24 mouse cellular contexts compared by ENCODE assay signal in the genomic region with DNA sequence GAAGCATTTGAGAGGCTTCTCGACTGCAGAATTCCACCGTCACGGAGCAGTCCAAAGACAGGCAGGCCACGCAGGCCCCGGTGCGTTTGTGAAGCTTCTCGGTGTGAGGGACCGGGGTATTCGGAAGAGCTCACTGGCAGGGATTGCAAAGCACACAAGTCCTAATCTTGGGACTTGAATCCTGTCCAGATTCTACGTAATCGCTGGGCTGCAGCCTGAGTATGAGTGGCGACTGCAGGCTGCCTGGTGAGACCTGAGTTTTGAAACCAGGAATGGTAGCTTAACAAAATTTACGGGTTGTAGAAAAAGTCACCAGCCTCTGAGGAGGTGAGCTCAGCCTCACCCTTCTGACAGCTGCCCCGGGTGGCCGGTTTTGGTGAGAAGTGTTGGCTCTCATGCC.
DNase-seq lines count a peak whose midpoint lies in the region; ATAC-seq and TF ChIP-seq lines count a peak whose summit lies in the region.
"Had no signal": no experiment of that assay in that cellular context is flagged by ENCODE, and none has a peak within 500 bp of the region (broad histone marks: within the 10 kb centered on the region; RNA-seq: fewer than 3 reads in every experiment).

No protein-coding gene starts in this region.

- H3K27ac ChIP-seq in heart, postnatal 0 days (ENCODE audit: low read depth) = no peak overlapping the region
- no peak overlapping the region for H3K27ac ChIP-seq in heart, embryonic 11.5 days (ENCODE audit: low read depth, low read length)
- H3K27ac ChIP-seq in liver, embryonic 11.5 days (ENCODE audit: low read depth, low read length) = no peak overlapping the region
- H3K27ac ChIP-seq: embryonic facial prominence, embryonic 13.5 days; forebrain, embryonic 12.5 days; hindbrain, postnatal 0 days; macrophage; stomach, postnatal 0 days had no signal

- no peaks in the 10 kb centered on the region; the same call in 1 of the 2 replicates for H3K4me1 ChIP-seq in heart, postnatal 0 days (ENCODE audit: control insufficient read depth, insufficient read depth)
- peaks cover 3% of the 10 kb centered on the region; the same call in 1 of the 2 replicates for H3K4me1 ChIP-seq in heart, embryonic 11.5 days (ENCODE audit: control insufficient read depth, insufficient read depth, low read length)
- H3K4me1 ChIP-seq in liver, embryonic 11.5 days (replicated peaks; ENCODE audit: control insufficient read depth, insufficient read depth, low read length) = no peaks in the 10 kb centered on the region

- ATAC-seq in heart, postnatal 0 days (ENCODE audit: insufficient read depth, low read depth) = peak; percentile 27; the same call in 1 of the 2 replicates
- ATAC-seq in heart, embryonic 11.5 days (replicated peaks; ENCODE audit: insufficient number of reproducible peaks, low FRiP score, low TSS enrichment) = no peak
- no peak for ATAC-seq in liver, embryonic 11.5 days (replicated peaks; ENCODE audit: low FRiP score)
- ATAC-seq: hindbrain, postnatal 0 days; intestine, embryonic 16.5 days; midbrain, embryonic 16.5 days had no signal

- H3K36me3 ChIP-seq in heart, postnatal 0 days (replicated peaks; ENCODE audit: control insufficient read depth, insufficient read depth, low read length) = no peaks in the 10 kb centered on the region
- H3K36me3 ChIP-seq in heart, embryonic 11.5 days (ENCODE audit: control insufficient read depth, insufficient read depth, low read length) = no peaks in the 10 kb centered on the region
- no peaks in the 10 kb centered on the region for H3K36me3 ChIP-seq in liver, embryonic 11.5 days (ENCODE audit: control insufficient read depth, insufficient read depth, low read length)
- H3K36me3 ChIP-seq: embryonic facial prominence, embryonic 13.5 days; forebrain, embryonic 12.5 days had no signal

- TF ChIP-seq EP300 in heart, postnatal 0 days (IDR thresholded peaks at IDR 0.05; ENCODE audit: low read depth) = no peak

- WGBS in heart, postnatal 0 days = 44% methylated on average over 15 of the region's 15 CpGs
- 74% methylated on average over 15 of the region's 15 CpGs for WGBS in heart, embryonic 11.5 days (ENCODE audit: insufficient replicate concordance)
- WGBS in liver, embryonic 11.5 days = 83% methylated on average over 15 of the region's 15 CpGs

- DNase-seq in cerebellum, adult 9-11 months = peak; percentile 38
- DNase-seq in cerebellum, postnatal 4 days (ENCODE audit: low spot score in 2 of 2) = no peak
- DNase-seq in heart, postnatal 0 days (ENCODE audit: low spot score) = peak; percentile 46
- DNase-seq in right cerebral cortex, postnatal 14 days = peak; percentile 2
- DNase-seq in right cerebral cortex, postnatal 25 days = no peak
- no peak for DNase-seq in liver, embryonic 11.5 days (ENCODE audit: low spot score)
- no peak for DNase-seq in frontal cortex, postnatal 10 days (ENCODE audit: low spot score in 2 of 2)
- DNase-seq: adrenal gland, postnatal 14 days; cerebellum, postnatal 14 days; embryo, embryonic 11 days; gastrocnemius, postnatal 10 days; kidney, adult 9 months; kidney, postnatal 14 days; left cerebral cortex, postnatal 4 days; liver had no signal

- H3K4me3 ChIP-seq in heart, postnatal 0 days (ENCODE audit: low read depth, low read length) = no peak overlapping the region
- H3K4me3 ChIP-seq in heart, embryonic 11.5 days (ENCODE audit: low read depth, low read length) = no peak overlapping the region
- H3K4me3 ChIP-seq in liver, embryonic 11.5 days (ENCODE audit: low read depth, low read length) = no peak overlapping the region
- H3K4me3 ChIP-seq: embryonic facial prominence, embryonic 13.5 days; erythroblast, embryonic 14.5 days; forebrain, embryonic 12.5 days had no signal

- no peak overlapping the region for H3K9ac ChIP-seq in heart, postnatal 0 days (replicated peaks; ENCODE audit: low read depth, low read length)
- no peak overlapping the region for H3K9ac ChIP-seq in heart, embryonic 11.5 days (ENCODE audit: low read depth, low read length)
- no peak overlapping the region for H3K9ac ChIP-seq in liver, embryonic 11.5 days (ENCODE audit: low read depth, low read length)
- H3K9ac ChIP-seq: embryonic facial prominence, embryonic 13.5 days; forebrain, embryonic 12.5 days had no signal

- no peak overlapping the region for H3K4me2 ChIP-seq in heart, postnatal 0 days (ENCODE audit: low read depth, low read length)
- no peak overlapping the region for H3K4me2 ChIP-seq in heart, embryonic 11.5 days
- no peak overlapping the region for H3K4me2 ChIP-seq in liver, embryonic 11.5 days
- H3K4me2 ChIP-seq: embryonic facial prominence, embryonic 13.5 days; forebrain, embryonic 12.5 days had no signal

- no peaks in the 10 kb centered on the region for H3K27me3 ChIP-seq in heart, postnatal 0 days (ENCODE audit: control insufficient read depth, insufficient read depth, low read length)
- no peaks in the 10 kb centered on the region for H3K27me3 ChIP-seq in heart, embryonic 11.5 days (ENCODE audit: control insufficient read depth, insufficient read depth, low read length)
- no peaks in the 10 kb centered on the region for H3K27me3 ChIP-seq in liver, embryonic 11.5 days (replicated peaks; ENCODE audit: control insufficient read depth, insufficient read depth, low read length)

- no peak for TF ChIP-seq CTCF in heart, postnatal 0 days (IDR thresholded peaks at IDR 0.05; ENCODE audit: low read depth)

- no peaks in the 10 kb centered on the region for H3K9me3 ChIP-seq in heart, postnatal 0 days (replicated peaks; ENCODE audit: control insufficient read depth, low read length)
- no peaks in the 10 kb centered on the region for H3K9me3 ChIP-seq in heart, embryonic 11.5 days (replicated peaks; ENCODE audit: control insufficient read depth, low read length)
- no peaks in the 10 kb centered on the region for H3K9me3 ChIP-seq in liver, embryonic 11.5 days (ENCODE audit: control insufficient read depth, low read length)
- H3K9me3 ChIP-seq: embryonic facial prominence, embryonic 13.5 days; forebrain, embryonic 12.5 days had no signal

Comparison
In these comparisons a context has a peak if more than half of its experiments do, and no peak if none do; other contexts are left out.
1. DNase-seq: peak in cerebellum, adult 9-11 months (single experiment), heart, postnatal 0 days (single experiment) and right cerebral cortex, postnatal 14 days (single experiment); none in cerebellum, postnatal 4 days (0 of 2), right cerebral cortex, postnatal 25 days (single experiment), liver, embryonic 11.5 days (single experiment) and frontal cortex, postnatal 10 days (0 of 2).